ENCODE assay signal across 8 mouse cellular contexts in genomic region chr4:152385644-152386043, GRCm38 (mm10). TPM values are rescaled to one million over a fixed set of nuclear protein-coding genes. Genes with fewer than 3 reads are reported as not detected.
DNase-seq lines count a peak whose midpoint lies in the region; ATAC-seq and TF ChIP-seq lines count a peak whose summit lies in the region.

No protein-coding gene starts in this region.

- peaks cover 12% of the 10 kb centered on the region; the same call in 1 of the 2 replicates for H3K36me3 ChIP-seq in hindbrain, postnatal 0 days (ENCODE audit: insufficient read depth, low read length)
- peaks cover 67% of the 10 kb centered on the region for H3K36me3 ChIP-seq in hindbrain, embryonic 13.5 days
- H3K36me3 ChIP-seq in MEL (ENCODE audit: control insufficient read depth in 1 of 2, insufficient read depth in 2 of 2, low read length in 2 of 2), result no peaks in the 10 kb centered on the region
- no peaks in the 10 kb centered on the region for H3K36me3 ChIP-seq in lung, postnatal 0 days (ENCODE audit: insufficient read depth, low read length)
- no peaks in the 10 kb centered on the region for H3K36me3 ChIP-seq in embryonic facial prominence, embryonic 10.5 days (replicated peaks)
- H3K36me3 ChIP-seq in forebrain, embryonic 14.5 days (ENCODE audit: control insufficient read depth, insufficient read depth, low read length), result no peaks in the 10 kb centered on the region

- no peak overlapping the region for H3K4me2 ChIP-seq in hindbrain, postnatal 0 days (ENCODE audit: low read depth, low read length)
- no peak overlapping the region for H3K4me2 ChIP-seq in hindbrain, embryonic 13.5 days
- H3K4me2 ChIP-seq in lung, postnatal 0 days (replicated peaks; ENCODE audit: low read depth, low read length), result no peak overlapping the region
- H3K4me2 ChIP-seq in forebrain, embryonic 14.5 days (ENCODE audit: low read length), result no peak overlapping the region

- ATAC-seq in hindbrain, postnatal 0 days, result no peak
- ATAC-seq in hindbrain, embryonic 13.5 days (ENCODE audit: low FRiP score), result no peak
- no peak for ATAC-seq in lung, postnatal 0 days
- no peak for ATAC-seq in forebrain, embryonic 14.5 days

- 60% methylated on average over 16 of the region's 16 CpGs for WGBS in hindbrain, postnatal 0 days
- WGBS in hindbrain, embryonic 13.5 days, result 63% methylated on average over 16 of the region's 16 CpGs
- WGBS in lung, postnatal 0 days, result 60% methylated on average over 16 of the region's 16 CpGs
- 62% methylated on average over 16 of the region's 16 CpGs for WGBS in embryonic facial prominence, embryonic 10.5 days
- 66% methylated on average over 16 of the region's 16 CpGs for WGBS in forebrain, embryonic 14.5 days

- H3K9me3 ChIP-seq in hindbrain, postnatal 0 days (ENCODE audit: low read length), result no peaks in the 10 kb centered on the region
- no peaks in the 10 kb centered on the region for H3K9me3 ChIP-seq in hindbrain, embryonic 13.5 days
- no peaks in the 10 kb centered on the region for H3K9me3 ChIP-seq in MEL (replicated peaks; ENCODE audit: insufficient read depth, low read length)
- H3K9me3 ChIP-seq in lung, postnatal 0 days (ENCODE audit: low read length), result no peaks in the 10 kb centered on the region
- no peaks in the 10 kb centered on the region for H3K9me3 ChIP-seq in embryonic facial prominence, embryonic 10.5 days
- H3K9me3 ChIP-seq in forebrain, embryonic 14.5 days (replicated peaks; ENCODE audit: control insufficient read depth, low read length), result no peaks in the 10 kb centered on the region

- no peak for TF ChIP-seq POLR2A in MEL (IDR thresholded peaks at IDR 0.05; ENCODE audit: control insufficient read depth in 1 of 2, insufficient read depth in 1 of 2, low read depth in 1 of 2, low read length in 2 of 2, poor library complexity in 1 of 2)

- H3K4me1 ChIP-seq in hindbrain, postnatal 0 days (ENCODE audit: insufficient read depth, low read length), result no peaks in the 10 kb centered on the region
- H3K4me1 ChIP-seq in hindbrain, embryonic 13.5 days (replicated peaks), result no peaks in the 10 kb centered on the region; the same call in 1 of the 2 replicates
- H3K4me1 ChIP-seq in MEL (ENCODE audit: control insufficient read depth in 1 of 2, insufficient read depth in 2 of 2, low read length in 2 of 2), result no peaks in the 10 kb centered on the region
- H3K4me1 ChIP-seq in lung, postnatal 0 days (ENCODE audit: insufficient read depth, low read depth, low read length), result no peaks in the 10 kb centered on the region
- peaks cover 10% of the 10 kb centered on the region; the same call in 1 of the 2 replicates for H3K4me1 ChIP-seq in embryonic facial prominence, embryonic 10.5 days
- no peaks in the 10 kb centered on the region for H3K4me1 ChIP-seq in forebrain, embryonic 14.5 days (ENCODE audit: control insufficient read depth, insufficient read depth, low read length)

- no peak overlapping the region for H3K4me3 ChIP-seq in hindbrain, postnatal 0 days (ENCODE audit: low read length)
- H3K4me3 ChIP-seq in hindbrain, embryonic 13.5 days, result no peak overlapping the region
- no peak overlapping the region for H3K4me3 ChIP-seq in MEL (ENCODE audit: control insufficient read depth in 1 of 2, insufficient read depth in 1 of 2, low read depth in 2 of 2, low read length in 2 of 2)
- no peak overlapping the region for H3K4me3 ChIP-seq in lung, postnatal 0 days (ENCODE audit: low read depth, low read length)
- H3K4me3 ChIP-seq in embryonic facial prominence, embryonic 10.5 days, result no peak overlapping the region
- no peak overlapping the region for H3K4me3 ChIP-seq in forebrain, embryonic 14.5 days (ENCODE audit: low read depth, low read length)

- peak; percentile 60 for TF ChIP-seq CTCF in hindbrain, postnatal 0 days (IDR thresholded peaks at IDR 0.05; ENCODE audit: low read depth)
- TF ChIP-seq CTCF in MEL (IDR thresholded peaks at IDR 0.05 in 2 of 3, conservative IDR thresholded peaks at IDR 0.05 in 1 of 3; ENCODE audit: control insufficient read depth in 1 of 3, insufficient read depth in 1 of 3, low read depth in 2 of 3, low read length in 3 of 3, poor library complexity in 1 of 3, severe bottlenecking in 1 of 3), result peak; percentile 29 to 73 (median 63); a peak in 5 of 6 replicates
- TF ChIP-seq CTCF in lung, postnatal 0 days (IDR thresholded peaks at IDR 0.05), result peak; percentile 48

- no peak overlapping the region for H3K9ac ChIP-seq in hindbrain, postnatal 0 days (replicated peaks; ENCODE audit: low read length)
- H3K9ac ChIP-seq in hindbrain, embryonic 13.5 days, result no peak overlapping the region
- no peak overlapping the region for H3K9ac ChIP-seq in MEL (ENCODE audit: control insufficient read depth, low read depth, low read length, poor library complexity, severe bottlenecking)
- H3K9ac ChIP-seq in lung, postnatal 0 days (replicated peaks; ENCODE audit: low read depth), result no peak overlapping the region
- H3K9ac ChIP-seq in forebrain, embryonic 14.5 days (ENCODE audit: low read length), result no peak overlapping the region

- peak; percentile 48 for TF ChIP-seq RAD21 in MEL (IDR thresholded peaks at IDR 0.05; ENCODE audit: low read depth, low read length)

- no peaks in the 10 kb centered on the region for H3K27me3 ChIP-seq in hindbrain, postnatal 0 days (ENCODE audit: insufficient read depth, low read length)
- 0 out of 2 replicates have a peak, but pooled peaks cover 3% of the 10 kb centered on the region for H3K27me3 ChIP-seq in hindbrain, embryonic 13.5 days
- no peaks in the 10 kb centered on the region for H3K27me3 ChIP-seq in MEL (ENCODE audit: control insufficient read depth in 1 of 2, insufficient read depth in 2 of 2, low read length in 2 of 2)
- no peaks in the 10 kb centered on the region for H3K27me3 ChIP-seq in lung, postnatal 0 days (replicated peaks; ENCODE audit: insufficient read depth, low read length)
- H3K27me3 ChIP-seq in embryonic facial prominence, embryonic 10.5 days (replicated peaks; ENCODE audit: low read depth, poor library complexity, severe bottlenecking), result no peaks in the 10 kb centered on the region
- H3K27me3 ChIP-seq in forebrain, embryonic 14.5 days (replicated peaks; ENCODE audit: control insufficient read depth, insufficient read depth, low read length), result no peaks in the 10 kb centered on the region

- peak; percentile 30 for DNase-seq in hindbrain, postnatal 0 days (ENCODE audit: low spot score)
- DNase-seq in 416B (ENCODE audit: low read depth), result peak; percentile 52
- peak; percentile 22 for DNase-seq in MEL (ENCODE audit: low read depth, low spot score)
- DNase-seq in lung, postnatal 0 days (ENCODE audit: low spot score), result no peak
- no peak for DNase-seq in adipocyte (ENCODE audit: low spot score)
- no peak for DNase-seq in embryonic facial prominence, embryonic 10.5 days (ENCODE audit: low spot score)
- no peak for DNase-seq in forebrain, embryonic 14.5 days (ENCODE audit: low spot score)

- H3K79me2 ChIP-seq in MEL (ENCODE audit: control insufficient read depth, insufficient read depth, low read length, poor library complexity), result no peaks in the 10 kb centered on the region

- no peak for TF ChIP-seq EP300 in MEL (IDR thresholded peaks at IDR 0.05; ENCODE audit: low read depth in 1 of 2, low read length in 2 of 2)
- TF ChIP-seq EP300 in lung, postnatal 0 days (IDR thresholded peaks at IDR 0.05), result no peak

- no peak overlapping the region for H3K27ac ChIP-seq in hindbrain, postnatal 0 days
- H3K27ac ChIP-seq in hindbrain, embryonic 13.5 days, result no peak overlapping the region
- H3K27ac ChIP-seq in MEL (ENCODE audit: control insufficient read depth, low read depth, low read length), result no peak overlapping the region
- no peak overlapping the region for H3K27ac ChIP-seq in lung, postnatal 0 days (ENCODE audit: low read length)
- no peak overlapping the region for H3K27ac ChIP-seq in embryonic facial prominence, embryonic 10.5 days (replicated peaks)
- H3K27ac ChIP-seq in forebrain, embryonic 14.5 days (ENCODE audit: low read depth, low read length), result no peak overlapping the region

TF ChIP-seq in MEL, 35 proteins besides CTCF, POLR2A, EP300 and RAD21:
- TF ChIP-seq SMC3 (IDR thresholded peaks at IDR 0.05; ENCODE audit: low read depth, low read length), result peak; percentile 44; the same call in 1 of the 2 replicates
- no peak for TF ChIP-seq BHLHE40 (IDR thresholded peaks at IDR 0.05; ENCODE audit: borderline replicate concordance, low read depth, low read length)
- TF ChIP-seq ETS1 (IDR thresholded peaks at IDR 0.05; ENCODE audit: low read depth, low read length), result no peak

RNA-seq across cellular contexts. Expression of gene Chd5, which starts 47.2 kb away (rescaled TPM):
- 60.1 and 61.2 TPM in 2 replicates for total RNA-seq in hindbrain, postnatal 0 days (2014; rRNA removed)
- 65.6 and 69.7 TPM in 2 replicates for polyA plus RNA-seq in hindbrain, postnatal 0 days (2015; fragmentation: Nextera tagmentation; extraction: Ambion mirVana)
- polyA plus RNA-seq in hindbrain, embryonic 13.5 days (2015; fragmentation: Nextera tagmentation; extraction: Ambion mirVana), result 38.7 and 38.9 TPM in 2 replicates
- 0.15 and 0.39 TPM in 2 replicates for total RNA-seq in MEL (2012; rRNA removed)
- polyA plus RNA-seq in MEL (2012; ENCODE audit: insufficient read depth in 1 of 2, insufficient read length in 2 of 2, low read depth in 1 of 2, low replicate concordance in 2 of 2, missing spikeins in 1 of 2), result under 1 TPM in 1 of 2 experiments, not detected in 1; 0.91 TPM
- 0.06 and 0.07 TPM in 2 replicates for polyA plus RNA-seq in lung, postnatal 0 days (2015; fragmentation: Nextera tagmentation; extraction: Ambion mirVana)
- 0.05 TPM in 2 replicates for polyA plus RNA-seq in embryonic facial prominence, embryonic 10.5 days (2016; fragmentation: Nextera tagmentation; extraction: Ambion mirVana)
- 15.6 and 18.6 TPM in 2 replicates for polyA plus RNA-seq in forebrain, embryonic 14.5 days (2014; fragmentation: Nextera tagmentation; extraction: Ambion mirVana)

Comparison
In these comparisons a context has a peak if more than half of its experiments do, and no peak if none do; other contexts are left out.
1. DNase-seq: peak in hindbrain, postnatal 0 days (single experiment), 416B (single experiment) and MEL (single experiment); none in lung, postnatal 0 days (single experiment), adipocyte (single experiment), embryonic facial prominence, embryonic 10.5 days (single experiment) and forebrain, embryonic 14.5 days (single experiment).
2. Peak in every context shown above with its lines, with median percentiles within 50 percentile points of each other: CTCF ChIP-seq.